Mouse (Mus musculus): ENCODE data around the gene H2-T23. TPM values are rescaled to one million over a fixed set of nuclear protein-coding genes. Genes with fewer than 3 reads are reported as not detected.

Gene H2-T23
- total and polyA plus RNA-seq, 3 experiments = 12.2 to 18.3 TPM; not detected in 1

DNA sequence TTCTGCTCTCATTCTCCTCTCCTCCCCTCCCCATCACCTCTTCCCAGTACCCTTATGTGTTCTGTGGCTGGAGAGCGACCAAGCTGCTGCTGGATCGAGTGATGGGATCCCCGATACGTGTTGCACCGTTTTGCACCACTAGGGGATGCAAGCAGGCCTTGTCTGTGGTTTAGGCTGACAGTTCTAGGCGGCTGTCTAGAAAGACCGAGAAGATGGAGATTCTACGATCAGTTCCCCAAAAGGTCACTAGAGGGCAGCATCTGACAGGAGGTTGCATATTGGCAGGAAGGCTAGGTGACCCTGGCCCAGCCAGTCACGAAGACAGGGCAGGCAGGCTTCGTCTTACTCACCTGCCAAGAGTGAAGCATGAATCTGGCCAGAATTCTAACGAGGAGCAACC, 35.7 kb downstream of the H2-T23 start (continued):
- TF ChIP-seq ZKSCAN1 (IDR thresholded peaks at IDR 0.05; ENCODE audit: low read depth, low read length) = no peak
- 0 out of 4 replicates have a peak, but pooled peaks of 1 of the 2 experiments have one; percentile 36 for TF ChIP-seq POLR2A (IDR thresholded peaks at IDR 0.05; ENCODE audit: control insufficient read depth in 1 of 2, insufficient read depth in 1 of 2, low read depth in 1 of 2, low read length in 2 of 2, poor library complexity in 1 of 2)

DNA sequence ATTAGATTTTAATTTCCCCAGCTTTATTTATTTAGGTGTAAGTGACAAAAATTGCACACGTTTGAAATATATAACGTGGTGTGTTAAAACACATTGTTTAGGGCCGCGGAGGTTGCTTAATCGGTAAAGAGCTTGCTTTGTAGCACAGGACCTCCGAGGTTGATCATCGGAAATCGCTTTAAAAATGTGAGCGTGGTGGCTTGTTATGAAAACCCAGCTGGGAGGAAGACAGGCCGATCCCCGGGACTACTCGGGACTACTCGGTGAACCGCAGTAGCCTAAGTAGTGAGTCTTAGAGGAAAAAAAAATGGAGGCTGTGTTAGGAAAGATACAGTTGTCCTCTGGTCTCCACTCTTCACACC, 37.8 kb downstream of the H2-T23 start:
- Histone ChIP-seq H3K9ac (ENCODE audit: control insufficient read depth, low read depth, low read length, poor library complexity, severe bottlenecking) (peak overlapping the region; percentile 90), H3K27ac (ENCODE audit: control insufficient read depth, low read depth, low read length) (peak overlapping the region; percentile 96), H3K36me3 (ENCODE audit: control insufficient read depth in 1 of 2, insufficient read depth in 2 of 2, low read length in 2 of 2) (peaks cover 0 to 23% of the 10 kb centered on the region in 2 experiments; a peak in 3 of 4 replicates), H3K4me1 (ENCODE audit: control insufficient read depth in 1 of 2, insufficient read depth in 2 of 2, low read length in 2 of 2) (peaks cover 14 to 15% of the 10 kb centered on the region in 2 experiments), H3K27me3 (ENCODE audit: control insufficient read depth in 1 of 2, insufficient read depth in 2 of 2, low read length in 2 of 2) (no peaks in the 10 kb centered on the region), H3K9me3 (replicated peaks; ENCODE audit: insufficient read depth, low read length) (no peaks in the 10 kb centered on the region), H3K4me3 (ENCODE audit: control insufficient read depth in 1 of 2, insufficient read depth in 1 of 2, low read depth in 2 of 2, low read length in 2 of 2) (peak overlapping the region; percentile 73 to 96), H3K79me2 (ENCODE audit: control insufficient read depth, insufficient read depth, low read length, poor library complexity) (peaks cover 34% of the 10 kb centered on the region)
- peak; percentile 62 for DNase-seq (ENCODE audit: low read depth, low spot score)
- TF ChIP-seq MYB (IDR thresholded peaks at IDR 0.05; ENCODE audit: low read depth, low read length) (no peak), MAZ (IDR thresholded peaks at IDR 0.05; ENCODE audit: low read depth, low read length) (no peak), CHD1 (IDR thresholded peaks at IDR 0.05; ENCODE audit: low read depth, low read length) (no peak), MXI1 (IDR thresholded peaks at IDR 0.05; ENCODE audit: low read depth, low read length) (no peak; the same call in 1 of the 2 replicates), USF2 (IDR thresholded peaks at IDR 0.05; ENCODE audit: borderline replicate concordance in 1 of 2, insufficient read depth in 1 of 2, low read depth in 1 of 2, low read length in 2 of 2) (no peak), CTCF (IDR thresholded peaks at IDR 0.05 in 2 of 3, conservative IDR thresholded peaks at IDR 0.05 in 1 of 3; ENCODE audit: control insufficient read depth in 1 of 3, insufficient read depth in 1 of 3, low read depth in 2 of 3, low read length in 3 of 3, poor library complexity in 1 of 3, severe bottlenecking in 1 of 3) (no peak), RAD21 (IDR thresholded peaks at IDR 0.05; ENCODE audit: low read depth, low read length) (no peak)

DNA sequence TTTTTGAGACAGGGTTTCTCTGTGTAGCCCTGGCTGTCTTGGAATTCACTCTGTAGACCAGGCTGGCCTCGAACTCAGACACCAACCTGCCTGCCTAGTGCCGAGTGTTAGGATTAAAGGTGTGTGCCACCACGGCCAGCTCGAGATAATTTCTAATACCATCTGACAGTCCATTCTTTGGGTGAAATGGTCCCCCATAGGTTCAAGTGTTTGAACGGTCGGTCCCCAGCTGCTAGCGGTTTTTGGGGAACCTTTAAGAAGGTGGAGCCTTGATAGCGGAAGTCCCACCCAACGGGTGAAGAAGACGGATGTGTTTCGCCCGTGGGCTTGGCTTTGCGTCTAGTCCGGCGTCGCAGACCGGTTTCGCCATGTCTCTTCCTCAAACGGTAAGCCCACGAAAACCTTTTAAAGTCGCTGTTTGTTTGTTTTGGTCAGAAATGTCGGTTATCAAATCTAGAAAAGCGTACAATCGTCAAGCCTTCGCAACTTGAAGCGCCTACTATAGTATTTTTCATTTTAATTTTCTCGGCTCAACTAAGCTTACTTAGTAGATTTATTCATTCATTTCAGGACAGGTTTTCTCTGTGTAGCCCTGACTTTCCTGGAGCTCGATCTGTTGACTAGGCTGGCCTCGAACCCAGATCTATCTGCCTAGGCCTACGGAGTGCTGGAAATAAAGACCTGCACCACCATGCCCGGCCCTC, 38.3 kb downstream of the H2-T23 start:
- peaks cover 0 to 17% of the 10 kb centered on the region in 2 experiments; a peak in 2 of 4 replicates for H3K36me3 ChIP-seq (ENCODE audit: control insufficient read depth in 1 of 2, insufficient read depth in 2 of 2, low read length in 2 of 2)
- peak overlapping the region; percentile 96 for H3K27ac ChIP-seq (ENCODE audit: control insufficient read depth, low read depth, low read length)
- peaks cover 30% of the 10 kb centered on the region for H3K79me2 ChIP-seq (ENCODE audit: control insufficient read depth, insufficient read depth, low read length, poor library complexity)
- peak overlapping the region; percentile 73 to 96 for H3K4me3 ChIP-seq (ENCODE audit: control insufficient read depth in 1 of 2, insufficient read depth in 1 of 2, low read depth in 2 of 2, low read length in 2 of 2)
- H3K9me3 ChIP-seq (replicated peaks; ENCODE audit: insufficient read depth, low read length) = no peaks in the 10 kb centered on the region
- peak overlapping the region; percentile 90 for H3K9ac ChIP-seq (ENCODE audit: control insufficient read depth, low read depth, low read length, poor library complexity, severe bottlenecking)
- DNase-seq (ENCODE audit: low read depth, low spot score) = peak; percentile 97
- no peaks in the 10 kb centered on the region for H3K27me3 ChIP-seq (ENCODE audit: control insufficient read depth in 1 of 2, insufficient read depth in 2 of 2, low read length in 2 of 2)
- H3K4me1 ChIP-seq (ENCODE audit: control insufficient read depth in 1 of 2, insufficient read depth in 2 of 2, low read length in 2 of 2) = peaks cover 9 to 10% of the 10 kb centered on the region in 2 experiments
- TF ChIP-seq ZMIZ1 (IDR thresholded peaks at IDR 0.05; ENCODE audit: low read depth, low read length) = peak; percentile 91
- peak; percentile 87 for TF ChIP-seq ELF1 (IDR thresholded peaks at IDR 0.05; ENCODE audit: low read depth, low read length)
- peak; percentile 59; the same call in 1 of the 2 replicates for TF ChIP-seq ETS1 (IDR thresholded peaks at IDR 0.05; ENCODE audit: low read depth, low read length)
- TF ChIP-seq POLR2AphosphoS5 (IDR thresholded peaks at IDR 0.05; ENCODE audit: borderline replicate concordance, low read depth, low read length) = no peak; the same call in 1 of the 2 replicates
- TF ChIP-seq CHD2 (IDR thresholded peaks at IDR 0.05; ENCODE audit: low read length) = no peak
- TF ChIP-seq MYB (IDR thresholded peaks at IDR 0.05; ENCODE audit: low read depth, low read length) = no peak
- no peak for TF ChIP-seq JUND (IDR thresholded peaks at IDR 0.05; ENCODE audit: low read depth, low read length)
- TF ChIP-seq TAL1 (IDR thresholded peaks at IDR 0.05; ENCODE audit: low read length) = no peak
- TF ChIP-seq EP300 (IDR thresholded peaks at IDR 0.05; ENCODE audit: low read depth in 1 of 2, low read length in 2 of 2) = 0 out of 4 replicates have a peak, but pooled peaks of 1 of the 2 experiments have one; percentile 14
- TF ChIP-seq CTCF (IDR thresholded peaks at IDR 0.05 in 2 of 3, conservative IDR thresholded peaks at IDR 0.05 in 1 of 3; ENCODE audit: control insufficient read depth in 1 of 3, insufficient read depth in 1 of 3, low read depth in 2 of 3, low read length in 3 of 3, poor library complexity in 1 of 3, severe bottlenecking in 1 of 3) = no peak
- TF ChIP-seq TCF12 (IDR thresholded peaks at IDR 0.05; ENCODE audit: low read depth, low read length) = no peak; the same call in 1 of the 2 replicates
- peak; percentile 42 to 97; a peak in 2 of 4 replicates for TF ChIP-seq POLR2A (IDR thresholded peaks at IDR 0.05; ENCODE audit: control insufficient read depth in 1 of 2, insufficient read depth in 1 of 2, low read depth in 1 of 2, low read length in 2 of 2, poor library complexity in 1 of 2)
- no peak for TF ChIP-seq USF1 (IDR thresholded peaks at IDR 0.05; ENCODE audit: low read depth, low read length)
- no peak for TF ChIP-seq MYC (IDR thresholded peaks at IDR 0.05; ENCODE audit: low read depth, low read length)
- TF ChIP-seq MAFK (IDR thresholded peaks at IDR 0.05; ENCODE audit: borderline replicate concordance, low read depth, low read length) = no peak
- TF ChIP-seq MAZ (IDR thresholded peaks at IDR 0.05; ENCODE audit: low read depth, low read length) = no peak
- no peak for TF ChIP-seq E2F4 (IDR thresholded peaks at IDR 0.05; ENCODE audit: borderline replicate concordance, low read depth, low read length)
- TF ChIP-seq RCOR1 (IDR thresholded peaks at IDR 0.05; ENCODE audit: low read depth, low read length) = no peak
- peak; percentile 86 for TF ChIP-seq MXI1 (IDR thresholded peaks at IDR 0.05; ENCODE audit: low read depth, low read length)
- no peak for TF ChIP-seq KAT2A (conservative IDR thresholded peaks at IDR 0.05; ENCODE audit: low read depth, low read length)
- TF ChIP-seq NRF1 (IDR thresholded peaks at IDR 0.05; ENCODE audit: insufficient read depth, low read depth, low read length, poor library complexity, severe bottlenecking) = no peak
- peak; percentile 93 for TF ChIP-seq NELFE (IDR thresholded peaks at IDR 0.05; ENCODE audit: low read depth, low read length)

Measured in MEL (cell line).